Mouse (Mus musculus): ENCODE data around the gene Ccdc51.

DNA sequence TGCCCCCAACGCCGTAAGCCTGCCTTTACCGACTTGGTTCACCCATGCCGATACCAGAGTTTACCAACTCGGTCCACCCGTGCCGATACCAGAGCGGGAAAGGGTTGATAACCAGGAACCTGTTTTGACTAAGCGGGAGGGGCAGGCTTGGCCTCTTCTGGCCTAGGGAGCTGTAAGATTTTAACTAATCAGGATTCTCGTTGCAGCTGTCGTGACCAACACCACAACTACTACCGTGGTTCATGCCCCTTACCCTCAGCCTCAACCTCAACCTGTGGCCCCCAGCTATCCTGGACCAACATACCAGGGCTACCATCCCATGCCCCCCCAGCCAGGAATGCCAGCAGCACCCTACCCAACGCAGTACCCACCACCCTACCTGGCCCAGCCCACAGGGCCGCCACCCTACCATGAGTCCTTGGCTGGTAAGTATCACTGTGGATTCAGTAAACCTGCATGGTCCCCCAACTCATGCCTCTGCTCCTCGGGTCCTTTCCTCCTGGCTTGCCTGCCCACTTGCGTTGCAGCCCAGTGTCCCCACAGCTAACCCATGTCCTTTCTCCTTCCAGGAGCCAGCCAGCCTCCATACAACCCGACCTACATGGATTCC is 26.1 kb upstream of the Ccdc51 start:
- TF ChIP-seq CTCF (IDR thresholded peaks at IDR 0.05 in 2 of 3, conservative IDR thresholded peaks at IDR 0.05 in 1 of 3; ENCODE audit: control insufficient read depth in 1 of 3, insufficient read depth in 1 of 3, low read depth in 2 of 3, low read length in 3 of 3, poor library complexity in 1 of 3, severe bottlenecking in 1 of 3): no peak
- no peak for TF ChIP-seq MAZ (IDR thresholded peaks at IDR 0.05; ENCODE audit: low read depth, low read length)
- TF ChIP-seq USF1 (IDR thresholded peaks at IDR 0.05; ENCODE audit: low read depth, low read length): no peak

Data from MEL (cell line).